Mouse (Mus musculus) ZHBTc4 (cell line): ENCODE measurements around the gene Mrpl33.
A peak's percentile ranks its signal among the peaks of the same experiment; 100 is the strongest.

ENCODE experiments used
- DNase-seq: peaks from one replicate; pipeline ENCODE4 v3.0.0-alpha.2; 2011; ENCODE audit warnings: low read depth, low spot score

Gene Mrpl33

GRCm38 (mm10) chr5:31596481-31597429 lies at the start of gene Mrpl33:
Gene Mrpl33 (plus strand): TSS chr5:31596935.
- DNase-seq, result peak; percentile 78

GRCm38 (mm10) chr5:31559401-31559800 lies 37.3 kb upstream of the Mrpl33 start:
- peak; percentile 79 for DNase-seq

DNA sequence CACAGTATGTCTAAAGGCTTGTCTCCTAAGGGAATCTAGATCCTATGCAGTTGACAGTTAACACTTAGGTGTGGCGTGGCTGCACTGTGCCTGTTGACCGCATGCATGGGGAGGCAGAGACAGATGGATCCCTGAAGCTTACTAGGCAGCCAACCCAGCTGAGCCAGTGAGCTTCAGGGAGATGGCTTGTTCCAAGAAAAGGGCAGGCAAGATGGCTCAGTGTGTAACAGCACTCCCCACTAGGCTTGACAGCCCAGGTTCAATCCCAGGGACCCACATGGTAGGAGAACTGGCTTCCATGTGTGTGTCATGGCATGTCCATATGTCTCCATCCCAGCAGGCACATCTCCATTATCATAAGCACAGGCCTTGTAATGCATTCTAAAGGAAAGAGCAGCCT lies 36.4 kb upstream of the Mrpl33 start:
- DNase-seq, result no peak

- no peak for DNase-seq
These were observed 34.6 kb upstream of the Mrpl33 start for GRCm38 (mm10) chr5:31562036-31562666.

DNA sequence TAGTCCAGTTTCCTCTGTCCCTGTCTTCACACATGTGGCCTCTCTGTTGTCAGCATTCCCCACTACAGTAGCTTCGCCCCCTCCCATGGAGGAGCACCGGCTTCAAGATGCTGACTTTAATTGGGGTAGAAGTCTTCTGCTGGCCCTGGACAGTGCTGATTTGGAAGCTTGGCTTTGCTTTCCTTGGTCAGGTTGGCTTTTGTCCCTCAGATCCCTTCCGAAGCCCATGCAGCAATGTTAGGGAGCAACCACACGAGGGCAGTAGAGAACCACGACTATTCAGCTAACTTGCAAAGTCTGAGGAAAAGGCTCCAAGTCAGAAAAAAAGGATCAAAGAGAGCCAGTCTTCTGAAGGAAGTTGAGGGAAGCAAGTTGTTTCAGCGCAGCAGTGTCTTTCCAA lies 33.2 kb upstream of the Mrpl33 start:
- DNase-seq, result peak; percentile 85

DNA sequence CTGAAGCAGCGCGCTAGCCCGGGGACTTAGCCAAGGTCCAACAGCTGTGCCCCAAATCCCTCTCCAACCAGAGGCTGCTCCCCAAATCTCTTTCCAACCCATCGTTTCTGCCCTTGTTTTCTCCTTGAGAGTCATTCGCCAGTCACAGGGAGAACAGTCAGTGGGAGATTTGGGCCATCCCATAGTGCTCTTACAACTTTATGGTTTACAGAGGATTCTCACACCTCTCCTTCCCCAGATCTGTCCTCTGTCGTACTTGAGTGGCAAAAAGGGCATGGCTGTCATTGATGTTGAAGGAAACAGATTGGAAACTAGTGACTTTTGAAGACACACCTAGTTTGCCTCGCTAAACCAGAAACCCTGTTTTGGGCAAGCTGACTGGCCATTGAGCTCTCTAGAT lies 32.8 kb upstream of the Mrpl33 start:
- peak; percentile 66 for DNase-seq

- no peak for DNase-seq
These were observed 31.8 kb upstream of the Mrpl33 start for GRCm38 (mm10) chr5:31564976-31565375.

DNA sequence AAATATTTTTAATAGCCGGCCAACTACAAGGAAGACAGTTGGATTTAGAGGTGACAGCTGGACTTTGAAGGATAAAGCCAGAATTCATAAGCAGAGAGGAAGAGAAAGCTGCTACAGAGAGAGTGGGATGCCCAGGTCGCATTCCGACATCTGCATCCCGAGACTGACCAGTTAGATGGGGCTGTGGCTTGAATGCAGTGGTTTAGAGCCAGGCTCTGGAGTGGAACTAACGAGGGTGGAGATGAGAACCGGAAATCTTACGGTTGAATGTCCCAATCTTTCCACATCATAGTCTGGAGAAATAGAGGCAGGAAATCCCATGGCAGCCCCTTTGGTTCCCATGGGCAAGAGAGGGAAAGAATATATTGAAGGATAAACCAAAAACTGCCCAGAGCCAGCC lies 30.7 kb upstream of the Mrpl33 start:
- DNase-seq, result no peak

DNA sequence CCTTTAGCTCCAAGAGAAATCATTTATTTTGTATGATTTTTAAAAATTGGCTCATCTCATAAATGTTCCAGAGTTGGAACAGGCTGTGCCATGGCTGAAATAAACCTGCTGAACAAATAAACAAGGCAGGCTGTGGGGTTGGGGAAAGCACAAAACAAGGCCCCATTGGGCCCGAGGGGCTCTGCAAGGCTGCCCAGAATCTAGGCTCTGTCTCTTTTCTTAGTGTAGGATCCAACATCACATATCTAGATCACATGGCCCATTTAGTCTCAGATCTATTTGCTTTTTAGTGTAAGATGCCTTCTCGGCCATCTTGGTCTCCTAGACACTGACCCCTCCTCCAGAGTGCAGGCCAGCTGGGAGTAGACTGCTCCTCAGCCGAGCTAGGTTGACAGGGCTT lies 30.3 kb upstream of the Mrpl33 start:
- no peak for DNase-seq

- DNase-seq, result no peak
These were observed 28.6 kb upstream of the Mrpl33 start for GRCm38 (mm10) chr5:31567951-31568657.

DNA sequence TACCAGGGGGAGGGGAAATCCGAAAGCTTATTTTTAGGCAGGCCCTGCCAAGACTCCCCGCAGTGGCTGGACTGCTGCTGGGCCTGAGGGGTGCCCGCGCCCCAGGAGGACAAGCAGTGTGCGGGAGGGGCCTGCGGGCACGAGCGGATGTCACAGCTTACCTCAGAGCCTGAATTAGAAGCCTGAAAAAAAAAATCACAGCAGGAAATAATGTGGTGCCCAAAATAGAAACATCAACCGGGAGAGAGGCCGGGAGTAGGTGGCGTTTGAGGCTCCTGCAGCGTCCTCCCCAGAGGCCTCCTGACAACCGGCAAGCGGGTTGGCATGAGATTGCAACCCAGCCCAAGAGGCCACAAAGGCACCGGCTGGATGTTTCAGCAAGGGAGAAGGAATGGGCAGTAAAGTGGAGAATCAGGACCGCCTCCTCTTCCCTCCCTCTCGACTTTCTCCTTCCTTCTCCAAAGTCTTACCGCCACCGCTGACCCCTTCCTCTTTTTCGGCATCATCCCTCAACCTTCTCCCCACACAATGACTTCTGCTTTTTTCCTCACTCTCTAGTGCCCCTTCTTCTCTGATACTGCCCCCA lies 25.6 kb upstream of the Mrpl33 start:
- no peak for DNase-seq

DNA sequence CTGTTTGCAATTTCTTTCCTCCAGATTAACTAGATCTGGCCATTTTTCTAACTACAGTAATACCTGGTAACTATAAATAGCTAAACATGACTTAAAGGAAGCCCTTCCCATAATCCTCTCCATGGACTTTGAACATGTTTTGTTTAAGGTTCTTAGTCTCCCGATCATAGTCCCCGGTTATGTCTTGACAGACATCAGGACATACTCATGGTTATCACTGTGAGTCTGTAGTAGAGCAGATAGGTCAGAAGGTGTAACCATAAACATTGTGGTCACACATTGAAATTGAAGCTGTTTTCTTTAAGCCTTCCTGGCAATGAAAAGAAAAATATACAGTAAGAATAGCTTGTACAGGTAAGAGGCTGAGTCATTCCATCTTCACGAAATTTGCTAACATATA lies 23.0 kb upstream of the Mrpl33 start:
- no peak for DNase-seq

GRCm38 (mm10) chr5:31576539-31576975 lies 20.2 kb upstream of the Mrpl33 start:
- DNase-seq, result no peak

DNA sequence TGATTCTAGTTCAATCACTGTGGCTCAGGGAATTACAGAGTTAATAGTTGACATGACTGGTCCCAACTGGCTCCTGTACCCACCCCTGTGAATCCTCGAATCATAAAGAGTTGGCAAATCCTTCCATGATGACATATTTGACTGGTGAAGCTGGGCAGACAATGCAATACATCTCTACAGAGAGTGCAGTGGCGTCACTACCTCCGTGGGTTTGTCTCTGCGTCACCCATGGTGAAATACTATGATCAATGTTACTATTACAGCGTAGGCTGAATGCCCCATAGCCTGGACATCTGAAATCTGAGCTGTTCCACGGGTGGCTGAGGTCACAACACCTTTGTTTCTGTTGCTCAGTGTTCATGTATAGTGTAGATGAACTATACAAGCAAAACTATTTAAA lies 15.5 kb upstream of the Mrpl33 start:
- DNase-seq, result no peak

DNA sequence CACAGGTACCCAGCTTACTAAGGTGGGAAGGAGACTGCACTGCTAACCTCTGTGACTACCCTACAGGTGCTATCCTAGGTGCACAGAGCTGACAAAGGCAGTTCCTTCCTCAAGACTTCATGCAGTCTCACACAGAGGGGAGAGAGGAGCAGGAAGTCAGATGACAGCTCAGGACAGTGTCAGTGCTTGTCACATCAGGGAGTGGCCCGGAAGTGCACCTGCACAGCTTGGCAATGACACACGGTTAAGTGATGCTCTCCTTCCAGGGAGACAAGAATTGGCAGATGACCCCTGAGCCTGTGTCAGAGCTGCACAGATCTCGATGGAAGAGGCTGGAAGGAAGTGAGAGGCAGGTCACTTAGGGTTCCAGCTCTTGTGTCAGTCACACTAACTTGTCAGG lies 14.8 kb upstream of the Mrpl33 start:
- DNase-seq, result no peak

- DNase-seq, result no peak
These were observed 13.5 kb upstream of the Mrpl33 start for GRCm38 (mm10) chr5:31583261-31583660.

GRCm38 (mm10) chr5:31585526-31585925 lies 11.2 kb upstream of the Mrpl33 start:
- DNase-seq, result no peak

- DNase-seq, result no peak
These were observed 8.7 kb upstream of the Mrpl33 start for GRCm38 (mm10) chr5:31588016-31588415.

DNA sequence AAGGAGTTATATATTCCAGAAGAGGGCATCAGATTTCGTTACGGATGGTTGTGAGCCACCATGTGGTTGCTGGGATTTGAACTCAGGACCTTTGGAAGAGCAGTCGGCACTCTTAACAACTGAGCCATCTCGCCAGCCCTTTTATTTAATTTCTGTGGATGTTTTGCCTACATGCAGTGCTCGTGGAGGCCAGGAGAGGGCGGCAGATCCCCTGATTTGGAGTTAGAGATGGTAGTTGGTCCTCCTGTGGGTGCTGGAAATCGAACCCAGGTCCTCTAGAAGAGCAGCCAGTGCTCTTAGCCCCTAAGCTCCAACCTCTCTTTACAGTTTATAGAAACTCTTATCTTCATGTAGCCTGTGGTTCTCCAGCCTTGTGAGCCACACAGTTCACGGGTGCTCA lies 8.1 kb upstream of the Mrpl33 start:
- DNase-seq, result peak; percentile 54

DNA sequence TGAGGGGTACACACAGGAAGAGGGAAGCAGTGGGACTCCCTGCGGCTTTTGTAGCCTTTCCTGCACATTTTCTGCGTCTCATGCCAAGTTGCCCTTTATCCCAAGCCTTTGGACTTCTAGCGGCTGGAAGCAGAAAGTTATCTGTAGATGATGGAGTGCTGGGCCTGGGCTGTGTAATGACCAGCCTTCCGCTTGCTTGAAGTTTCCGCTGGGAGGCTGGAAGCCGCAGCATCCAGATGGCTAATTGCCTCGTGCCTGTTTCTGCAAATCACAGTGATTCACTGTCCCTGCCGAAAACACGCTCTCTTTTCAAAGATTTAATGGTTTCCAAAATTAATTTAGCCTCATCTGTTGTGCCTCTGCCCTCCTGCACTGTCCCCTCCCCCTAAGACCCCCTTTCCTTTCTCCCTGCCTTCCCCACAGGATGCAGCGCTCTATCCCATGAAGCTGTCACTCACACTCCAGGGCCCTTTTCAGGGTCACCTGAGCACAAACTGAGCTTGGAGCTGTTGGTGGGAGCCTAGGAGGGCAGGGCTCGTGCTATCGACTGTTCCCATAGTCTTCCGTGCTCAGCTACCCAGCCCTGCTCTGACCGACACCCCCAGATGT lies 6.9 kb upstream of the Mrpl33 start:
- DNase-seq, result no peak

DNA sequence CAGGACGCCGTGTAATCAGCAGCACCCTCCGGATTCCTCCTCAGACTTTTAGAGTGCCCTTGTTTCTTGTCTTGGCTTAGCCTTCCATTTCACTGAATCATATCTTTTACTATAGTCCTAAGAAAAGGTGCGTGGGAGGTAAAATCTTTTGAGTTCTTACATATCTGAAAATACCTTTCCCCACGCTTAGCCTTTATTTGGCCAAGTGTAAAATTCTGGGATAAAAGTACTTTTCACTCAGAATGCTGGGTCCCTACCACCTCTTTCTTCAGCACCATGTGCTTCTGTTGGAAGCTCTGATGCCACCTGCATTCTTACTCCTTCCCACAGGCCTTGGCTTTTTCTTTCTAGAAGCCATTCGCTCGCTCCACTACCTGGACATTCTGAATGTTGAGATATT lies 5.6 kb upstream of the Mrpl33 start:
- DNase-seq, result no peak

GRCm38 (mm10) chr5:31595868-31596267 lies 867 bp upstream of the Mrpl33 start:
- DNase-seq, result peak; percentile 39
